Mouse (Mus musculus) midbrain, embryonic 12.5 days (tissue): ENCODE data around the gene Nhsl1. TPM values are rescaled to one million over a fixed set of nuclear protein-coding genes. Genes with fewer than 3 reads are reported as not detected.
"Not testable (repeated sequence)": the region's sequence is repeated elsewhere in the genome, so short reads cannot be mapped to it uniquely, and the experiment has no call there.

Source experiments
- ATAC-seq: fragments of 200-750 bp; cut with Nextera tagmentation; 2 replicates; pipeline ENCODE4 v1.8.0; 2017; ENCODE audit warnings: low read depth, moderate TSS enrichment, moderate library complexity; ENCODE audit not compliant: low FRiP score
- H3K27ac ChIP-seq: fragments of 300-500 bp; sonication (generic); replicated peaks from 2 replicates; pipeline ENCODE4 v1.5.1; 2016; ENCODE audit warnings: mild to moderate bottlenecking
- H3K27me3 ChIP-seq: fragments of 300-500 bp; sonication (generic); 2 replicates; pipeline ENCODE4 v1.6.1; 2016; ENCODE audit warnings: mild to moderate bottlenecking
- H3K36me3 ChIP-seq: fragments of 300-500 bp; sonication (generic); 2 replicates; pipeline ENCODE4 v1.6.1; 2016
- H3K4me1 ChIP-seq: fragments of 300-500 bp; sonication (generic); 2 replicates; pipeline ENCODE4 v1.6.1; 2016
- H3K4me2 ChIP-seq: fragments of 300-500 bp; sonication (generic); replicated peaks from 2 replicates; pipeline ENCODE4 v1.6.1; 2016; ENCODE audit warnings: mild to moderate bottlenecking, moderate library complexity
- H3K4me3 ChIP-seq: fragments of 300-500 bp; sonication (generic); 2 replicates; pipeline ENCODE4 v1.5.1; 2016; ENCODE audit warnings: mild to moderate bottlenecking
- H3K9ac ChIP-seq: fragments of 300-500 bp; sonication (generic); replicated peaks from 2 replicates; pipeline ENCODE4 v1.6.1; 2016; ENCODE audit warnings: mild to moderate bottlenecking, moderate library complexity
- H3K9me3 ChIP-seq: fragments of 300-500 bp; sonication (generic); 2 replicates; pipeline ENCODE4 v1.6.1; 2016; ENCODE audit warnings: mild to moderate bottlenecking
- WGBS: fragments of 180-500 bp; shearing (Covaris S2); methylation state at CpG from one replicate; pipeline ENCODE4 v1.1.7; 2016; 5-methylcytosine and 5-hydroxymethylcytosine counted together
- polyA plus RNA-seq: library from polyadenylated mRNA; unstranded; fragments of >200 nt; fragmentation: Nextera tagmentation; extraction: Ambion mirVana; gene quantifications from 2 replicates; pipeline ENCODE4 v1.2.1, GENCODE M21; 2016

Gene Nhsl1
- polyA plus RNA-seq, 1 experiment from 2014 or later: 14.0 TPM

DNA sequence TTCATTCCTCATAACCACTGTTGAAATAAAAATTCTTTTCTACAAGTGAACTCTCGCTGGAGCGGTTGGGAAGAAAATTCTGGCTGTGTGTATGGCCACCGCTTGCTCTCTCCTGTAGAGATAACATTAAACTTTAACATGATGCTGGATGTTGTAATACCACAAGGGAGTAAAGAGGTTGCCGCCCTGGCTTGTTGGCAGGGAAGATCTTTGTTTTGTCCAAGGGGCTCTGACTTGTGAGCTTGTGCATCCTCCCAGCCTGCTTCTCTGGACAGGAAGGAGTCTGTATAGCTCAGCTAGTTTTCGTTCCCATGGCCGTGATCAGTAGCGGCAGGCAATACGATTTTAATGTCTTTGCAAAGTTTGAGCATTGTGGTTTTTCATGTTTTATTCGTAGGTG is 109.1 kb downstream of the Nhsl1 start:
- peaks cover 4% of the 10 kb centered on the region for H3K9me3 ChIP-seq
- no peak overlapping the region for H3K4me2 ChIP-seq
- ATAC-seq: no peak
- peaks cover 20% of the 10 kb centered on the region for H3K4me1 ChIP-seq
- H3K36me3 ChIP-seq: peaks cover 15% of the 10 kb centered on the region
- WGBS: 94% methylated on average over 9 of the region's 9 CpGs
- no peak overlapping the region for H3K4me3 ChIP-seq
- no peak overlapping the region for H3K9ac ChIP-seq
- H3K27me3 ChIP-seq: peaks cover 4% of the 10 kb centered on the region; the same call in 1 of the 2 replicates
- no peak overlapping the region for H3K27ac ChIP-seq

GRCm38 (mm10) chr10:18429533-18429932 is 110.7 kb downstream of the Nhsl1 start:
- peaks cover 15% of the 10 kb centered on the region for H3K36me3 ChIP-seq
- peaks cover 18% of the 10 kb centered on the region for H3K4me1 ChIP-seq
- no peak overlapping the region for H3K27ac ChIP-seq
- peaks cover 4% of the 10 kb centered on the region; the same call in 1 of the 2 replicates for H3K27me3 ChIP-seq
- peaks cover 4% of the 10 kb centered on the region for H3K9me3 ChIP-seq
- no peak for ATAC-seq
- 96% methylated on average over 3 of the region's 3 CpGs for WGBS
- H3K4me2 ChIP-seq: no peak overlapping the region
- no peak overlapping the region for H3K9ac ChIP-seq
- no peak overlapping the region for H3K4me3 ChIP-seq

DNA sequence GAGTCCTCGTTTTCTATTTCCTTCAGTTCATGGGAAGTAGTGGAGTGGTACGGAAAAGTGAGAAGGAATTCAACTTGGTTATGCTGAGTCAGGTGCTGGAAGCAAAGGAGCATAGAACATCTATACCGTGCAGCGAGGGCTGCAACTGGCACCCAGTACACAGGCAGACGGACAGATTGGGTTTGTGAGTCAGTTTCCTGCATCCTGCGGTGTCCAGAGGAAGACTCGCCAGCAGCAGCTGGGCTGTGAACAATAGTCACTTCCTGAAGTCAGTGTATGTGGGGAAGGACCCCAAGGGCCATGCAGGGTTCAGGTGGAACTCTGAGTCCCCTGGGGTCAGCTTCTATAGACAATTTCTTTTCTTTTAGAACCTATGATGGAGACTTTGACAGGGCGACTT is 111.4 kb downstream of the Nhsl1 start:
- WGBS: 75% methylated on average over 8 of the region's 8 CpGs
- H3K4me2 ChIP-seq: no peak overlapping the region
- no peak overlapping the region for H3K27ac ChIP-seq
- no peak overlapping the region for H3K4me3 ChIP-seq
- peaks cover 4% of the 10 kb centered on the region for H3K9me3 ChIP-seq
- ATAC-seq: no peak
- peaks cover 4% of the 10 kb centered on the region; the same call in 1 of the 2 replicates for H3K27me3 ChIP-seq
- H3K36me3 ChIP-seq: peaks cover 15% of the 10 kb centered on the region
- no peak overlapping the region for H3K9ac ChIP-seq
- H3K4me1 ChIP-seq: peaks cover 18% of the 10 kb centered on the region

GRCm38 (mm10) chr10:18430973-18431372 is 112.2 kb downstream of the Nhsl1 start:
- Histone ChIP-seq H3K36me3 (peaks cover 15% of the 10 kb centered on the region), H3K27ac (peak overlapping the region; percentile 60; the same call in 1 of the 2 replicates), H3K9me3 (peaks cover 4% of the 10 kb centered on the region), H3K27me3 (peaks cover 4% of the 10 kb centered on the region; the same call in 1 of the 2 replicates), H3K4me3 (peak overlapping the region; percentile 36), H3K9ac (peak overlapping the region; percentile 29), H3K4me2 (peak overlapping the region; percentile 54), H3K4me1 (peaks cover 20% of the 10 kb centered on the region)
- 6% methylated on average over 18 of the region's 18 CpGs for WGBS
- ATAC-seq: peak; percentile 73; the same call in 1 of the 2 replicates

DNA sequence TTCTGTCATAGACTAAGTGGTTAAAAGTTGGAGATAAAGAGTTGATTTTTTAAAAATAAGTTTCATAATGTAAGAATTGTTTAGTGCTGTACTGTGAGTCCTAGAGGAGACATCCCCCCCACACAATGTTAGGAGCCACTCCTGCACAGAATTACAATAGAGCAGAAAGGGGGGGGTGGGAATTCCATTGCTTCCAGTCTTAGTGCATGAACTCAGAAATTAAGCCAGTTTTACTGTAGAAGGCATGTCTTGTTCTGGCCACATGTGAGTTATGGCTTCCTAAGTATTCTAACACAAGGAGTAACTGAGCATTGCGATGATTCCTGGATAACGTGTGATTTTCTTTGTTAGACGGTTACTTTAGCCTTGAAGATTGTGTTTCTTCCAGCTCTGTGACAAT is 112.8 kb downstream of the Nhsl1 start:
- 84% methylated on average over 3 of the region's 3 CpGs for WGBS
- Histone ChIP-seq H3K4me1 (peaks cover 24% of the 10 kb centered on the region), H3K27me3 (peaks cover 4% of the 10 kb centered on the region; the same call in 1 of the 2 replicates), H3K36me3 (peaks cover 14% of the 10 kb centered on the region), H3K9ac (no peak overlapping the region), H3K4me3 (no peak overlapping the region), H3K4me2 (no peak overlapping the region), H3K27ac (no peak overlapping the region), H3K9me3 (peaks cover 4% of the 10 kb centered on the region)
- ATAC-seq: no peak

- H3K9ac ChIP-seq: no peak overlapping the region
- no peaks in the 10 kb centered on the region for H3K9me3 ChIP-seq
- H3K27me3 ChIP-seq: no peaks in the 10 kb centered on the region
- H3K27ac ChIP-seq: no peak overlapping the region
- no peak overlapping the region for H3K4me3 ChIP-seq
- H3K4me1 ChIP-seq: peaks cover 19% of the 10 kb centered on the region
- WGBS: 78% methylated on average over 6 of the region's 6 CpGs
- H3K36me3 ChIP-seq: no peaks in the 10 kb centered on the region
- H3K4me2 ChIP-seq: no peak overlapping the region
- no peak for ATAC-seq
These were observed 116.7 kb downstream of the Nhsl1 start for GRCm38 (mm10) chr10:18435454-18435853.

- H3K9me3 ChIP-seq: no peaks in the 10 kb centered on the region
- H3K4me1 ChIP-seq: peaks cover 15% of the 10 kb centered on the region
- 55% methylated on average over 7 of the region's 7 CpGs for WGBS
- H3K4me3 ChIP-seq: no peak overlapping the region
- no peaks in the 10 kb centered on the region for H3K36me3 ChIP-seq
- no peak overlapping the region for H3K27ac ChIP-seq
- ATAC-seq: no peak
- H3K9ac ChIP-seq: no peak overlapping the region
- H3K27me3 ChIP-seq: no peaks in the 10 kb centered on the region
- H3K4me2 ChIP-seq: no peak overlapping the region
These were observed 117.2 kb downstream of the Nhsl1 start for GRCm38 (mm10) chr10:18435938-18436337.

DNA sequence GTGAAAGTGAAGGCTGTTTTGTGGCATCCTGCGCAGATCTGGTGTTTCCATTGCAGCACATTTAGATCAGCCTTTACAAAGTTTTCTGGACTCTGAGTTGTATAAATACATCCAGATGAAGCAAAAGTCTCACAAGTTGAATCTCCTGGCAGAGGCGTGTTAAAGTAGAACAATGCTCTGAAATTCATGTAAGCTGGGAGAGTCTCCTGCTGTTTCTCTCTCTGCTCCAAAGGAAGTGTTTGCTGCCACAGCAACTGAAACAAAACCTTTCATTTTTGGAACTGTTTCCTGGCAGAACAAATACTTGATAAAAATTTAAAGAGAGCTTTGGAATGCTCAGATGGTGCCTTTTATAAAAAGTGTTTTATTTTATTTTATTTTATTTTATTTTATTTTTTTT is 118.8 kb downstream of the Nhsl1 start:
- no peak overlapping the region for H3K9ac ChIP-seq
- H3K27me3 ChIP-seq: peaks cover 3% of the 10 kb centered on the region; the same call in 1 of the 2 replicates
- H3K9me3 ChIP-seq: no peaks in the 10 kb centered on the region
- H3K4me2 ChIP-seq: no peak overlapping the region
- no peak for ATAC-seq
- no peak overlapping the region for H3K4me3 ChIP-seq
- no peaks in the 10 kb centered on the region for H3K36me3 ChIP-seq
- WGBS: 53% methylated on average over 2 of the region's 2 CpGs
- H3K27ac ChIP-seq: no peak overlapping the region
- H3K4me1 ChIP-seq: peaks cover 6% of the 10 kb centered on the region; the same call in 1 of the 2 replicates

GRCm38 (mm10) chr10:18445603-18446358 is 127.0 kb downstream of the Nhsl1 start:
- Histone ChIP-seq H3K4me1 (peaks cover 21% of the 10 kb centered on the region), H3K4me3 (no peak overlapping the region), H3K4me2 (peak overlapping the region; percentile 35), H3K36me3 (no peaks in the 10 kb centered on the region), H3K9me3 (no peaks in the 10 kb centered on the region), H3K27me3 (peaks cover 28% of the 10 kb centered on the region), H3K9ac (no peak overlapping the region), H3K27ac (peak overlapping the region; percentile 55; the same call in 1 of the 2 replicates)
- 20% methylated on average over 6 of the region's 6 CpGs for WGBS
- ATAC-seq: peak; percentile 84

DNA sequence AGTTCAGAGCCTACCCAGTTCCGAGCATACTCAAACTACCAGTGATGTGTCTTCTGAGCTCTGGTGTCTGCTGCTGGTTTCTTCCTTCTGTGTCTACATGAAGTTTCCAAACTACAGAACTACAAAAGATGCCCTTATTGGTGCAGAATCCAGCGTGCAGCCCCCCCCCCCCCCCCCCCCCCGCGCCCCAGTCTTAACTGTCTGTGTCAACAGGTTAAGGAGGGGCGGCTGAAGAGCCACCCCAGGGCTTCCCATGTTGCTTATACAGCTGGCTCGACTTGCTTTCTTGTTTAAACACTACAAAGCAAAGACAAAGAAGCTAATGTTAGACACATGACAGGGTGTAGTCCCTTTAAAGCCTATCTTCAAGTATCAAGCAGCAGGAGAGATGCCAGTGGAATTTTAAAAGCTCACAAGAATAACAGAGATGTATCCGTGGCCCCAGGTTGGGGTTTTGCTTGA is 127.6 kb downstream of the Nhsl1 start:
- Histone ChIP-seq H3K4me3 (no peak overlapping the region), H3K9ac (no peak overlapping the region), H3K4me2 (peak overlapping the region; percentile 35), H3K9me3 (no peaks in the 10 kb centered on the region), H3K36me3 (no peaks in the 10 kb centered on the region), H3K27ac (peak overlapping the region; percentile 55; the same call in 1 of the 2 replicates), H3K27me3 (peaks cover 28% of the 10 kb centered on the region), H3K4me1 (peaks cover 21% of the 10 kb centered on the region)
- ATAC-seq: peak; percentile 61
- WGBS: 7% methylated on average over 6 of the region's 7 CpGs

- Histone ChIP-seq H3K36me3 (no peaks in the 10 kb centered on the region), H3K4me3 (no peak overlapping the region), H3K9ac (no peak overlapping the region), H3K27me3 (peaks cover 28% of the 10 kb centered on the region), H3K4me2 (no peak overlapping the region), H3K27ac (no peak overlapping the region), H3K9me3 (no peaks in the 10 kb centered on the region), H3K4me1 (peaks cover 21% of the 10 kb centered on the region)
- no peak for ATAC-seq
- WGBS: 64% methylated on average over 4 of the region's 4 CpGs
These were observed 128.5 kb downstream of the Nhsl1 start for GRCm38 (mm10) chr10:18447299-18447698.

DNA sequence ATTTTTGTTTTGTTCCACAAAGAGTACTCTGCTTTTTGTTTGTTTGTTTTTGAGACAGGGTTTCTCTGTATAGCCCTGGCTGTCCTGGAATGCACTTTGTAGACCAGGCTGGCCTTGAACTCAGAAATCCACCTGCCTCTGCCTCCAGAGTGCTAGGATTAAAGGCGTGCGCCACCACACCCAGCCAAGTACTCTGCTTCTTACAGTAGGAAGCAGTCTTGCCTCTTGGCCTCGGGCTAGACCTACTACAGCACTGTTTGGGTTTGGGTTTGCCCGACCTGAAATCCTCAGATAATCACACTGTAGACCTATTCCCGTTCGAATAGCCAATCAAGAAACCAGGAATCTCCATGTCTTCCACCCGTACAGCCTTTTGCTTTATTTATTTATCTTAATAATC is 130.1 kb downstream of the Nhsl1 start:
- not testable (repeated sequence) for H3K9ac ChIP-seq, H3K36me3 ChIP-seq, H3K27ac ChIP-seq, H3K4me2 ChIP-seq, H3K9me3 ChIP-seq, H3K4me3 ChIP-seq, ATAC-seq
- H3K27me3 ChIP-seq: peaks cover 25% of the 10 kb centered on the region
- H3K4me1 ChIP-seq: peaks cover 21% of the 10 kb centered on the region
- WGBS: 92% methylated on average over 7 of the region's 7 CpGs
